In genomic region chr2:104318881-104319280, GRCm38 (mm10) we compare ENCODE assay signal across 11 mouse cellular contexts.
DNase-seq lines count a peak whose midpoint lies in the region; ATAC-seq and TF ChIP-seq lines count a peak whose summit lies in the region.
"Had no signal": no experiment of that assay in that cellular context is flagged by ENCODE, and none has a peak within 500 bp of the region (broad histone marks: within the 10 kb centered on the region; RNA-seq: fewer than 3 reads in every experiment).

No protein-coding gene starts in this region.

- no peaks in the 10 kb centered on the region for H3K27me3 ChIP-seq in midbrain, embryonic 14.5 days (ENCODE audit: control insufficient read depth, insufficient read depth, low read length)
- H3K27me3 ChIP-seq in midbrain, embryonic 10.5 days (ENCODE audit: low read depth, poor library complexity, severe bottlenecking) = no peaks in the 10 kb centered on the region
- H3K27me3 ChIP-seq in liver, embryonic 12.5 days (replicated peaks) = peaks cover 3% of the 10 kb centered on the region; the same call in 1 of the 2 replicates

- H3K4me2 ChIP-seq in midbrain, embryonic 14.5 days (ENCODE audit: low read length) = no peak overlapping the region
- no peak overlapping the region for H3K4me2 ChIP-seq in liver, embryonic 12.5 days

- DNase-seq in adrenal gland, adult 2 months = peak; percentile 60
- no peak for DNase-seq in adrenal gland, postnatal 10 days
- peak; percentile 26 for DNase-seq in midbrain, embryonic 14.5 days
- no peak for DNase-seq in midbrain, embryonic 10.5 days (ENCODE audit: low spot score)
- DNase-seq in left cerebral cortex, adult 2 months (ENCODE audit: extremely low spot score in 1 of 2, low spot score in 2 of 2) = peak; percentile 43 to 59
- DNase-seq in right cerebral cortex, postnatal 4 days = peak; percentile 39
- DNase-seq in heart, adult 9 months (ENCODE audit: low spot score in 2 of 2) = no peak
- DNase-seq: thymus, adult 2 months had no signal

- H3K9me3 ChIP-seq in midbrain, embryonic 14.5 days (ENCODE audit: control insufficient read depth, low read length) = no peaks in the 10 kb centered on the region
- H3K9me3 ChIP-seq in midbrain, embryonic 10.5 days (replicated peaks) = no peaks in the 10 kb centered on the region
- H3K9me3 ChIP-seq in liver, embryonic 12.5 days (replicated peaks) = no peaks in the 10 kb centered on the region

- 55% methylated on average over 8 of the region's 8 CpGs for whole genome bisulfite sequencing in midbrain, embryonic 14.5 days
- WGBS in midbrain, embryonic 10.5 days = 65% methylated on average over 8 of the region's 8 CpGs
- 44% methylated on average over 8 of the region's 8 CpGs for WGBS in liver, embryonic 12.5 days (ENCODE audit: insufficient replicate concordance)

- H3K9ac ChIP-seq in midbrain, embryonic 14.5 days (replicated peaks; ENCODE audit: low read length) = no peak overlapping the region
- H3K9ac ChIP-seq in liver, embryonic 12.5 days = no peak overlapping the region

- no peak for ATAC-seq in midbrain, embryonic 14.5 days (ENCODE audit: low FRiP score, low TSS enrichment)
- no peak for ATAC-seq in liver, embryonic 12.5 days
- ATAC-seq: activated CD4-positive, CD25-positive, alpha-beta regulatory T cell, adult 4 months had no signal

- H3K27ac ChIP-seq in midbrain, embryonic 14.5 days (replicated peaks; ENCODE audit: low read depth, low read length) = no peak overlapping the region
- no peak overlapping the region; the same call in 1 of the 2 replicates for H3K27ac ChIP-seq in midbrain, embryonic 10.5 days (replicated peaks)
- H3K27ac ChIP-seq in left cerebral cortex, adult 2 months = peak overlapping the region; percentile 92
- H3K27ac ChIP-seq in liver, embryonic 12.5 days = no peak overlapping the region

- no peak for TF ChIP-seq CTCF in left cerebral cortex, adult 2 months (IDR thresholded peaks at IDR 0.05)

- no peak overlapping the region for H3K4me3 ChIP-seq in midbrain, embryonic 14.5 days (replicated peaks; ENCODE audit: low read depth, low read length)
- H3K4me3 ChIP-seq in midbrain, embryonic 10.5 days = no peak overlapping the region
- H3K4me3 ChIP-seq in left cerebral cortex, adult 2 months = no peak overlapping the region
- no peak overlapping the region for H3K4me3 ChIP-seq in liver, embryonic 12.5 days
- H3K4me3 ChIP-seq: erythroblast, embryonic 14.5 days had no signal

- intact Hi-C loops in left cerebral cortex, adult 2 months (cut with DNase I) = no loop called here

- H3K36me3 ChIP-seq in midbrain, embryonic 14.5 days (ENCODE audit: control insufficient read depth, insufficient read depth, low read length) = no peaks in the 10 kb centered on the region
- H3K36me3 ChIP-seq in midbrain, embryonic 10.5 days = no peaks in the 10 kb centered on the region
- no peaks in the 10 kb centered on the region for H3K36me3 ChIP-seq in liver, embryonic 12.5 days

- 0 out of 2 replicates have a peak, but pooled peaks cover 3% of the 10 kb centered on the region for H3K4me1 ChIP-seq in midbrain, embryonic 14.5 days (ENCODE audit: control insufficient read depth, insufficient read depth, low read length)
- peaks cover 11% of the 10 kb centered on the region for H3K4me1 ChIP-seq in midbrain, embryonic 10.5 days
- H3K4me1 ChIP-seq in liver, embryonic 12.5 days = no peaks in the 10 kb centered on the region

Comparison
In these comparisons a context has a peak if more than half of its experiments do, and no peak if none do; other contexts are left out.
1. DNase-seq: peak in adrenal gland, adult 2 months (single experiment), midbrain, embryonic 14.5 days (single experiment), left cerebral cortex, adult 2 months (2 of 2) and right cerebral cortex, postnatal 4 days (single experiment); none in adrenal gland, postnatal 10 days (single experiment), midbrain, embryonic 10.5 days (single experiment) and heart, adult 9 months (0 of 2).